In genomic region chr1:86178462-86179253, GRCm38 (mm10) we compare ENCODE assay signal across 1 mouse cellular context.
TF ChIP-seq lines count a peak whose summit lies in the region.

No protein-coding gene starts in this region.

TF ChIP-seq in CH12.LX, 34 proteins besides CTCF, POLR2A, EP300 and RAD21 (continued from another document):
- TF ChIP-seq MAZ (IDR thresholded peaks at IDR 0.05; ENCODE audit: low read depth, low read length) (0 out of 2 replicates have a peak, but pooled peaks have one; percentile 28), BHLHE40 (IDR thresholded peaks at IDR 0.05; ENCODE audit: low read depth, low read length) (0 out of 2 replicates have a peak, but pooled peaks have one; percentile 22), MEF2A (IDR thresholded peaks at IDR 0.05; ENCODE audit: borderline replicate concordance, low read depth, low read length) (peak; percentile 48; the same call in 1 of the 2 replicates), IRF4 (IDR thresholded peaks at IDR 0.05; ENCODE audit: low read depth, low read length) (peak; percentile 58; the same call in 1 of the 2 replicates), SMC3 (IDR thresholded peaks at IDR 0.05; ENCODE audit: low read depth, low read length) (peak; percentile 98), HCFC1 (IDR thresholded peaks at IDR 0.05; ENCODE audit: low read depth, low read length) (peak; percentile 31; the same call in 1 of the 2 replicates), JUND (conservative IDR thresholded peaks at IDR 0.05; ENCODE audit: low read depth, low read length) (0 out of 2 replicates have a peak, but pooled peaks have one; percentile 28), NELFE (IDR thresholded peaks at IDR 0.05; ENCODE audit: low read depth, low read length) (peak; percentile 95; the same call in 1 of the 2 replicates), TCF12 (IDR thresholded peaks at IDR 0.05; ENCODE audit: low read depth, low read length) (0 out of 2 replicates have a peak, but pooled peaks have one; percentile 36), MYC (IDR thresholded peaks at IDR 0.05; ENCODE audit: low read depth, low read length) (no peak), ZC3H11A (IDR thresholded peaks at IDR 0.05; ENCODE audit: low read depth, low read length) (peak; percentile 81), ZNF384 (IDR thresholded peaks at IDR 0.05; ENCODE audit: low read depth, low read length) (peak; percentile 49)
